Mouse (Mus musculus) thymus, adult 2 months (tissue): ENCODE data around the gene Ctu2. TPM values are rescaled to one million over a fixed set of nuclear protein-coding genes. Genes with fewer than 3 reads are reported as not detected.
A peak's percentile ranks its signal among the peaks of the same experiment; 100 is the strongest.

Experiments used
- DNase-seq: peaks from one replicate; pipeline ENCODE4 v3.0.0; 2021
- H3K27ac ChIP-seq: fragments of 200-500 bp; 2 replicates; pipeline ENCODE4 v1.5.1; 2012; ENCODE audit warnings: low read length, control low read depth; ENCODE audit not compliant: control insufficient read depth, insufficient read depth
- H3K27me3 ChIP-seq: fragments of 200-500 bp; 2 replicates; pipeline ENCODE4 v1.6.1; 2012; ENCODE audit warnings: mild to moderate bottlenecking, low read length, moderate library complexity, mixed read lengths; ENCODE audit not compliant: control insufficient read depth, insufficient read depth
- H3K36me3 ChIP-seq: fragments of 200-500 bp; 2 replicates; pipeline ENCODE4 v1.6.1; 2012; ENCODE audit warnings: mild to moderate bottlenecking, low read length, moderate library complexity; ENCODE audit not compliant: control insufficient read depth, insufficient read depth
- H3K4me1 ChIP-seq: fragments of 200-500 bp; replicated peaks from 2 replicates; pipeline ENCODE4 v1.6.1; 2012; ENCODE audit warnings: low read length; ENCODE audit not compliant: control insufficient read depth, insufficient read depth
- H3K4me3 ChIP-seq: fragments of 200-500 bp; 2 replicates; pipeline ENCODE4 v1.5.1; 2012; ENCODE audit warnings: mild to moderate bottlenecking, low read length, control low read depth, moderate library complexity; ENCODE audit not compliant: control insufficient read depth, insufficient read depth
- CTCF ChIP-seq: fragments of 200-500 bp; IDR thresholded peaks from 2 replicates; pipeline ENCODE4 v1.5.1; 2012; ENCODE audit warnings: mild to moderate bottlenecking, control low read depth, low read length, moderate library complexity, borderline replicate concordance; ENCODE audit not compliant: control insufficient read depth, poor library complexity, insufficient read depth; ENCODE audit errors: extremely low read depth
- POLR2A ChIP-seq: fragments of 200-500 bp; IDR thresholded peaks from 2 replicates; pipeline ENCODE4 v1.6.1; 2012; ENCODE audit warnings: mild to moderate bottlenecking, low read length, control low read depth, moderate library complexity; ENCODE audit not compliant: control insufficient read depth, poor library complexity, insufficient read depth; ENCODE audit errors: extremely low read depth
- WGBS: fragments of 180-500 bp; shearing (Covaris S2); methylation state at CpG from one replicate; pipeline ENCODE4 v1.1.7; 2018; 5-methylcytosine and 5-hydroxymethylcytosine counted together
- polyA plus RNA-seq: library from polyadenylated mRNA; depleted of rRNA; stranded (reverse); fragments of >200 nt; gene quantifications from 2 replicates; pipeline ENCODE4 v1.2.3, GENCODE M21; 2012

Ctu2 gene
- polyA plus RNA-seq, 1 experiment: 136 TPM

GRCm38 (mm10) chr8:122463651-122464640 is 12.0 kb upstream of the Ctu2 start:
- no peaks in the 10 kb centered on the region for H3K27me3 ChIP-seq
- peak; percentile 62 for DNase-seq
- H3K4me3 ChIP-seq: no peak overlapping the region
- peak; percentile 37; the same call in 1 of the 2 replicates for TF ChIP-seq CTCF
- no peak for TF ChIP-seq POLR2A
- peaks cover 17% of the 10 kb centered on the region for H3K36me3 ChIP-seq
- peak overlapping the region; percentile 77 for H3K27ac ChIP-seq
- 15% methylated on average over 12 of the region's 12 CpGs for WGBS
- H3K4me1 ChIP-seq: peaks cover 81% of the 10 kb centered on the region

- no peak for TF ChIP-seq POLR2A
- Histone ChIP-seq H3K27ac (peak overlapping the region; percentile 32), H3K4me3 (no peak overlapping the region), H3K36me3 (peaks cover 17% of the 10 kb centered on the region), H3K4me1 (peaks cover 83% of the 10 kb centered on the region), H3K27me3 (no peaks in the 10 kb centered on the region)
- no peak for DNase-seq
- 53% methylated on average over 7 of the region's 7 CpGs for WGBS
Measured at GRCm38 (mm10) chr8:122464985-122465384, 11.0 kb upstream of the Ctu2 start.

- H3K27ac ChIP-seq: no peak overlapping the region; the same call in 1 of the 2 replicates
- 36% methylated on average over 13 of the region's 13 CpGs for WGBS
- peaks cover 17% of the 10 kb centered on the region for H3K36me3 ChIP-seq
- no peak overlapping the region for H3K4me3 ChIP-seq
- no peaks in the 10 kb centered on the region for H3K27me3 ChIP-seq
- peaks cover 70% of the 10 kb centered on the region for H3K4me1 ChIP-seq
- peak; percentile 61 for DNase-seq
- no peak for TF ChIP-seq CTCF
- no peak for TF ChIP-seq POLR2A
Measured at GRCm38 (mm10) chr8:122467816-122468215, 8.1 kb upstream of the Ctu2 start.

GRCm38 (mm10) chr8:122469407-122469806 is 6.5 kb upstream of the Ctu2 start:
- 72% methylated on average over 6 of the region's 6 CpGs for WGBS
- DNase-seq: no peak
- H3K4me3 ChIP-seq: peak overlapping the region; percentile 25
- peaks cover 63% of the 10 kb centered on the region for H3K4me1 ChIP-seq
- H3K27me3 ChIP-seq: no peaks in the 10 kb centered on the region
- H3K36me3 ChIP-seq: peaks cover 17% of the 10 kb centered on the region
- peak overlapping the region; percentile 91 for H3K27ac ChIP-seq
- TF ChIP-seq CTCF: no peak
- no peak for TF ChIP-seq POLR2A

GRCm38 (mm10) chr8:122469965-122470364 is 6.0 kb upstream of the Ctu2 start:
- 9% methylated on average over 10 of the region's 10 CpGs for WGBS
- H3K36me3 ChIP-seq: peaks cover 17% of the 10 kb centered on the region
- peak overlapping the region; percentile 76 for H3K4me3 ChIP-seq
- TF ChIP-seq POLR2A (peak; percentile 77), CTCF (no peak)
- peak; percentile 90 for DNase-seq
- H3K4me1 ChIP-seq: peaks cover 63% of the 10 kb centered on the region
- peak overlapping the region; percentile 97 for H3K27ac ChIP-seq
- H3K27me3 ChIP-seq: no peaks in the 10 kb centered on the region

- DNase-seq: peak; percentile 67
- TF ChIP-seq POLR2A: no peak
- no peak for TF ChIP-seq CTCF
- peak overlapping the region; percentile 97 for H3K27ac ChIP-seq
- peak overlapping the region; percentile 76 for H3K4me3 ChIP-seq
- H3K36me3 ChIP-seq: peaks cover 14% of the 10 kb centered on the region
- WGBS: 4% methylated on average over 5 of the region's 5 CpGs
- no peaks in the 10 kb centered on the region for H3K27me3 ChIP-seq
- H3K4me1 ChIP-seq: peaks cover 61% of the 10 kb centered on the region
Measured at GRCm38 (mm10) chr8:122470691-122471090, 5.3 kb upstream of the Ctu2 start.

- TF ChIP-seq CTCF (no peak), POLR2A (peak; percentile 60)
- Histone ChIP-seq H3K27ac (peak overlapping the region; percentile 94), H3K36me3 (peaks cover 3% of the 10 kb centered on the region; the same call in 1 of the 2 replicates), H3K4me1 (peaks cover 38% of the 10 kb centered on the region), H3K27me3 (no peaks in the 10 kb centered on the region), H3K4me3 (peak overlapping the region; percentile 97)
- WGBS: 7% methylated on average over 8 of the region's 8 CpGs
- peak; percentile 79 for DNase-seq
Measured at GRCm38 (mm10) chr8:122473911-122474421, 2.0 kb upstream of the Ctu2 start.
